13 mouse cellular contexts compared by ENCODE assay signal in the genomic region with DNA sequence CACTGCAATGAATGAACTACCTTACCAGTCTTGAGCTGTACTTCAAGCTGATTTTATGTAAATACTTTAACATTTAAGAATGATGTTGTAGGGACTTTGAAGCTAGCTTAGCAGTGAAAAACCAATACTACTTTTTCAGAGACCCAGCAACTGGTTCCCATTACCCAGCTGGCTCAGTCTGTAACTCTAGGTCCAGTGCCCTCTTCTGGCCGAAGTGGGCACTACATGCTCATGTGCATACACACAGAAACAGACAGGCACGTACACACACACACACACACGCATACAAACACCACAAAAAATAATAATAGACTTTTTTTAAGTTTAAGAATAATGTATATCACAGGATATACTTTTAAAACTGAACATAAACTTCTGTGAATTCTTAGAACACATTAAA.
DNase-seq lines count a peak whose midpoint lies in the region; ATAC-seq and TF ChIP-seq lines count a peak whose summit lies in the region.
"Had no signal": no experiment of that assay in that cellular context is flagged by ENCODE, and none has a peak within 500 bp of the region (broad histone marks: within the 10 kb centered on the region; RNA-seq: fewer than 3 reads in every experiment).

No protein-coding gene starts in this region.

- no peak for DNase-seq in liver, adult 2 months (ENCODE audit: extremely low read depth, low read depth, low spot score)
- DNase-seq in liver (no peak), 416B (ENCODE audit: low read depth) (peak; percentile 17)
- no peak for DNase-seq in brain, embryonic 14.5 days (ENCODE audit: low read depth)
- no peak for DNase-seq in gastrocnemius, postnatal 25 days
- DNase-seq in adrenal gland, adult 8-10 months: no peak
- DNase-seq: adrenal gland, adult 2 months; cerebellum, postnatal 25 days had no signal

- H3K9ac ChIP-seq in liver, adult 2 months (ENCODE audit: low read depth, low read length): no peak overlapping the region
- H3K9ac ChIP-seq: embryonic facial prominence, embryonic 12.5 days had no signal

- ATAC-seq in activated CD4-positive, CD25-positive, alpha-beta regulatory T cell, adult 4 months: no peak

- no peaks in the 10 kb centered on the region for H3K79me2 ChIP-seq in liver, adult 2 months (ENCODE audit: control insufficient read depth, insufficient read depth, low read length)

- no peak for TF ChIP-seq POLR2A in liver, adult 2 months (IDR thresholded peaks at IDR 0.05; ENCODE audit: extremely low read depth, insufficient read depth, low read length)
- no peak for TF ChIP-seq POLR2A in brain, embryonic 14.5 days (IDR thresholded peaks at IDR 0.05; ENCODE audit: borderline replicate concordance, extremely low read depth, insufficient read depth, insufficient read length, poor library complexity, severe bottlenecking)

- H3K27ac ChIP-seq in liver, adult 2 months (replicated peaks; ENCODE audit: insufficient read depth, low read depth, low read length): no peak overlapping the region
- H3K27ac ChIP-seq: embryonic facial prominence, embryonic 12.5 days; forebrain, embryonic 10.5 days; midbrain, embryonic 10.5 days had no signal

- H3K36me3 ChIP-seq in liver, adult 2 months (ENCODE audit: control insufficient read depth, insufficient read depth, low read length): no peaks in the 10 kb centered on the region
- H3K36me3 ChIP-seq in E14TG2a.4 (ENCODE audit: insufficient read depth, low read length): no peaks in the 10 kb centered on the region
- H3K36me3 ChIP-seq: embryonic facial prominence, embryonic 12.5 days; forebrain, embryonic 10.5 days; midbrain, embryonic 10.5 days had no signal

- TF ChIP-seq CTCF in liver, adult 2 months (IDR thresholded peaks at IDR 0.05; ENCODE audit: low read depth, low read length): peak; percentile 39; the same call in 1 of the 2 replicates
- TF ChIP-seq CTCF in E14TG2a.4 (conservative IDR thresholded peaks at IDR 0.05; ENCODE audit: low read length): peak; percentile 54
- TF ChIP-seq CTCF in brain, embryonic 14.5 days (IDR thresholded peaks at IDR 0.05; ENCODE audit: borderline replicate concordance, extremely low read depth, insufficient read depth, insufficient read length): peak; percentile 39; the same call in 1 of the 2 replicates

- no peaks in the 10 kb centered on the region for H3K27me3 ChIP-seq in liver, adult 2 months (ENCODE audit: control insufficient read depth, insufficient read depth, low read length)
- H3K27me3 ChIP-seq in E14TG2a.4 (ENCODE audit: insufficient read depth, low read length): no peaks in the 10 kb centered on the region
- H3K27me3 ChIP-seq: embryonic facial prominence, embryonic 12.5 days had no signal

- 91% methylated on average over 3 of the region's 3 CpGs for WGBS in liver, adult 2 months

- peaks cover 1% of the 10 kb centered on the region; the same call in 1 of the 2 replicates for H3K4me1 ChIP-seq in liver, adult 2 months (ENCODE audit: control insufficient read depth, insufficient read depth, low read length)
- H3K4me1 ChIP-seq in E14TG2a.4 (replicated peaks; ENCODE audit: low read depth, low read length): no peaks in the 10 kb centered on the region
- H3K4me1 ChIP-seq: embryonic facial prominence, embryonic 12.5 days had no signal

- no peaks in the 10 kb centered on the region for H3K9me3 ChIP-seq in E14TG2a.4 (ENCODE audit: low read length)
- H3K9me3 ChIP-seq: embryonic facial prominence, embryonic 12.5 days; forebrain, embryonic 10.5 days; midbrain, embryonic 10.5 days had no signal

- no peak overlapping the region for H3K4me3 ChIP-seq in liver, adult 2 months (ENCODE audit: insufficient read depth, low read depth, low read length)
- H3K4me3 ChIP-seq in E14TG2a.4 (replicated peaks; ENCODE audit: low read length): no peak overlapping the region
- H3K4me3 ChIP-seq: embryonic facial prominence, embryonic 12.5 days; forebrain, embryonic 10.5 days; midbrain, embryonic 10.5 days had no signal
